Mouse (Mus musculus): ENCODE results near the gene Megf9. TPM values are rescaled to one million over a fixed set of nuclear protein-coding genes. Genes with fewer than 3 reads are reported as not detected.

The Megf9 gene
- total RNA-seq, 2 experiments from 2014 or later = 11.0 to 22.6 TPM

GRCm38 (mm10) chr4:70461416-70461815 is 73.4 kb downstream of the Megf9 start:
- no peak for ATAC-seq (replicated peaks; ENCODE audit: low FRiP score, poor library complexity, severe bottlenecking)

GRCm38 (mm10) chr4:70452161-70452560 is 82.6 kb downstream of the Megf9 start:
- 0 out of 2 replicates have a peak, but pooled peaks have one; percentile 30 for ATAC-seq (replicated peaks; ENCODE audit: low FRiP score, poor library complexity, severe bottlenecking)

- 0 out of 2 replicates have a peak, but pooled peaks have one; percentile 52 for ATAC-seq (replicated peaks; ENCODE audit: low FRiP score, poor library complexity, severe bottlenecking)
Measured at GRCm38 (mm10) chr4:70451750-70452149, 83.0 kb downstream of the Megf9 start.

GRCm38 (mm10) chr4:70449668-70450067 is 85.1 kb downstream of the Megf9 start:
- no peak for ATAC-seq (replicated peaks; ENCODE audit: low FRiP score, poor library complexity, severe bottlenecking)

GRCm38 (mm10) chr4:70446774-70447173 is 88.0 kb downstream of the Megf9 start:
- ATAC-seq (replicated peaks; ENCODE audit: low FRiP score, poor library complexity, severe bottlenecking) = no peak

GRCm38 (mm10) chr4:70420202-70420601 is 114.6 kb downstream of the Megf9 start:
- ATAC-seq (replicated peaks; ENCODE audit: low FRiP score, poor library complexity, severe bottlenecking) = no peak

DNA sequence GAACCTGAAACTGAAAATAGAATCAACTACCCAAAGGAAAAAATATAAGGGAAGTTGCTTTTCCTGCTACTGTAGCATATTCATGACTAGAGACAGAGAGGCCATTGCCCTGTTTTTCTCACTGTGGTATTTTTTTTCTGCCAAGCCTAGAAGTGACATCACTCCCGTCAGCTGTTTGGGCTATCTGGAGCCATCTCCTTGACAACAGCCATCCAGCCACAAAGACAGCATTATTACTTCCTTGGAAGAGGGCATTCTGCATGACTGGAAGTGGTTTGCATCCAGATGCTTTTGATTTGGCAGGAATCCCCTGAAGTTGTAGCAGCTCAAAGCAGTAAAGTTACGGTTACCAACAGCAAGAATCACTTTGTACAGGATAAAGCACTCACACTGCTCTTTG is 122.7 kb downstream of the Megf9 start:
- ATAC-seq (replicated peaks; ENCODE audit: low FRiP score, poor library complexity, severe bottlenecking) = no peak

DNA sequence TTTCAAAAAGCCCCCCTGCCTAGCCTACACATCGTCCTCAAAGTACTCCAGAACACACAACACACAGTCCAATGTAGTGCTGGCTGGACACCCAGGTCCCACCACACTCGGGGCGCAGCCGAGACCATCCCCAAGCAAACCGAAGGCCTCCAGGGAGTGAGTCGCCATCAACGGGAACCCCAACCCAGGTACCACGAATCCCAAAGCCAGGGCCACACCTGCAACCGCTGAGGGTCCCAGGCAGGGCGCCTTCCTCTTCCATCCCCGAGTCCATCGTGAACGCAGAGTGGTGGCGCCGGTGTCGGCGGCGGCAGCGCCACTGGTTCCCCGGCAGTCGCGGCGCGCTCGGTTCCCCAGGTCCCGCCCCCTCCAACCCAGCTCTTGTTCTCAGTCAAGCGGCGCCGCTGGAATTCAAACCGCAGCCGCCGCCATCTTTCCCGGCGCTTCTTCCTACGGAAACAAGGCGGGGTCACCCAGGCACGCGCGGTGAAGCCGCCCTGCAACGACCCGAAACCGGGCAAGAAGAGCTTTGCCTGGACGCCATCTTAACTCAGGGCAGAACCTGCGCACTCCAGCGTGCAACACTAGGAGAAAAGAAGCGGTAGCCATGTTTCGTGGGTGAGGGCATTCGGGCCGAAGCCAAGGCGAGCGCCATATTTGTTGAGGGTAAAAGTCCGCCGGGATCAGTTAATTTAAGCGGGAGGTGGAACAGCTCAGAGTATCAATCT is 124.6 kb downstream of the Megf9 start, which contains the start of gene Cdk5rap2:
Gene Cdk5rap2, minus strand, starts transcription at position 450 of the 728 bp plus-strand sequence.
- peak; percentile 97 for ATAC-seq (replicated peaks; ENCODE audit: low FRiP score, poor library complexity, severe bottlenecking)

DNA sequence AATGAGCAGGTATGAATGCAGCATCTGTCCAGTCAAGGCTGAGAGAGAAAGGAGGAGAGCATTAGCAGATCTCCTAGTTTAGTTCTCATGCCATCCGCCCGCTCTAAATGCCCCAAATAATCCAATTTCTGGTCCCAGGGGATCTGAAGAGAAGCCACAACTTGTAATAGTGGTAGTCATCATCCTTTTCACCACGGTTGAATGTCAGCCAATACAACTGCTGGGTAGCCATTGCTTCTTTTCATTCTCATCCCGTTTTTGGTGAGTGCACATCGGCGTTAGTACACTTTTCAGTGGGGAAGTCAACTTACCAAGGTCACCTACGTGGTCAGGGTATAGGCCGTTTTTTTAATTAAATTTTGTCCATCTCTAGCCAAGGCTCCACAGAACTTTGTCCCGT is 125.3 kb downstream of the Megf9 start:
- ATAC-seq (replicated peaks; ENCODE audit: low FRiP score, poor library complexity, severe bottlenecking) = no peak

GRCm38 (mm10) chr4:70402109-70402819 is 132.5 kb downstream of the Megf9 start:
- ATAC-seq (replicated peaks; ENCODE audit: low FRiP score, poor library complexity, severe bottlenecking) = no peak

DNA sequence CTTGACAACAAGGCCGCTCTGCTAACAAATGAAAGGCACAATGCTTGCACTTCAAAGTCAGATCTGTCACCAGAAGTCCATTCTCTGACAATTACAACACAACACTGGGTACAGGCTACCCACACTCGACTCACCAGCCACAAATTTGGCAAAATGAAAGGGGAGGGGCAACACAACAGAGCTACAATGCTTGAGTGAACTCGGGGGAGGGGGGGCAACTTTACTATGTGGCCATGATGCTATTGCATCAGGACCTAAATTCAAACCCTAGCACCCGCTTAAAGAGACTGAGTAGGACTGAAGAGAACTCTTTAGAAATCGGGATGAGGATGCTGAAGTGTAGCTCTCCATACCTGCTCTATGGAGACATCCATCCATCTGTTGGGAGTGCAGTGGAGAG is 135.3 kb downstream of the Megf9 start:
- no peak for ATAC-seq (replicated peaks; ENCODE audit: low FRiP score, poor library complexity, severe bottlenecking)

DNA sequence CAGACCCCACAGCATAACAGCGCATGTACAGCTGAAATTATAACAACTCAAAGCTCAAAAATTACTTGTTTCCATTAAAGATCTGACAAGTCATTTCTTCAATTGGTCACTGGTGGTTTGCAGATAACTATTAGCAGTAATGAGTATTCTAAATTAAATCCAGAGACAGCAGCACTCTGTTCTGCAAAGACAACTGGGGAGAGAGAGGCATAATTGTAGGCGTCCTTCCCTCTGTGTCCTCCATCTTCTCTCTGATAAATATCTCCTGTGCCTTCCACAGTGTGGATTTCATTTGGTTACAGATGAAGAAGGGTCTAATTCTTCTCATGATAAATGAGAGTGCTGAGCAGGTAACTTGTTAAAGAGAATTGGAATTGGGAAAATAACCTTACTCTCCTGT is 135.7 kb downstream of the Megf9 start:
- no peak for ATAC-seq (replicated peaks; ENCODE audit: low FRiP score, poor library complexity, severe bottlenecking)

- no peak for ATAC-seq (replicated peaks; ENCODE audit: low FRiP score, poor library complexity, severe bottlenecking)
Measured at GRCm38 (mm10) chr4:70398088-70398487, 136.7 kb downstream of the Megf9 start.

DNA sequence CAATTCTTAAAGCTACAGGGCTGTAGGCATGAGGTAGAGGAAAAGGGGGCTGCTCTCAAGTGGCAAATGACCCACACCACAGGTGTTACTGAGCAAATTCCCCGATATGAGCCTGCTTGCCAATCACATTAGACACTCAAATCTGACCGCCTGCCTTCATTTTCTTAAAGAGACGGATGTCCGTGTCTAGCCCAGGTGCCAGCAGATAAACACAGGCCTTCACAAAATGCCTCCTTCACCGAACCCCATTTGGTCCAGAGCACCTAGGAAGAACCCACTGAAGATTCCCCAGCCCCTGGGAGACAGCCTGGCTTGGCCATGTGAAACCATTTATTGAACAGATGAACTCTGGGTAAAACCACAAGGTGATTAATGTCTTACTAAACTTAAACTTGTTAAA is 138.1 kb downstream of the Megf9 start:
- no peak for ATAC-seq (replicated peaks; ENCODE audit: low FRiP score, poor library complexity, severe bottlenecking)

DNA sequence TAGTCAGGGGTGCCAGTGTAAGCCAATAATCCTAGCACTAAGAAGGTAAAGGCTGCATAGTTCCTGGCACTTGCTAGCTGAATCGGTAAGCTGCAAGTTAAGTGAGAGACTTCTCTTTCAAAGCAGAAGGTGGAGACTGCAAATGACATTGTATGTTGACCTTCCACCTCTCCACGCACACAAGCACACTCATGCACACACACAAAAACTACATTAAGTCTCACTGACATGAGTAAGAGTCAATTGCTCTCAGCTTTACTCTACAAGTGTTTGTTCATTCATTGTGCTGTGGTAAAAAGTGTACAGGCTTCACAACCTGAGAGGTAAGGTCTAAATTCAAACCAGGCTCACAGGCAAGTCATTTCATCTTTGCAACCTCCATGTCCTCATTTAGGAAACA is 140.1 kb downstream of the Megf9 start:
- no peak for ATAC-seq (replicated peaks; ENCODE audit: low FRiP score, poor library complexity, severe bottlenecking)

- no peak for ATAC-seq (replicated peaks; ENCODE audit: low FRiP score, poor library complexity, severe bottlenecking)
Measured at GRCm38 (mm10) chr4:70391760-70392372, 142.9 kb downstream of the Megf9 start.

- ATAC-seq (replicated peaks; ENCODE audit: low FRiP score, poor library complexity, severe bottlenecking) = no peak
Measured at GRCm38 (mm10) chr4:70391073-70391472, 143.7 kb downstream of the Megf9 start.

DNA sequence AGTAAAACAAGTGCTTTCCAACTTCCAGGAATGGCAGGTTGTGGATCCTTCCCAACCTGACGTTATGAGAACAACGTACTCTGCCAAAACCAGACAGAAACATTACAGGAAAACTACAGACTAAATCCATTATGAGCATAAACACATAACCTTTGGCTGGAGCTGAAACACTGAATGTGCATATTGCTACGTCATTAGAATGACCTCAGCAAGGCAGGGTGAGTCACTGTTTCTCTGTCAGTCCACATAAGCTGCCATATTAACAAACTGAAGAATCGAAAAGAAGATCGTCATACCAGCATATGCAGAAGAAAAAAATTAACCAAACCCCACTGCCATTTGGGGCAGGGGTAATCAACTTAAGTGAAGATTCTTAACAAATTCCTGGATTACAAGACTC is 148.6 kb downstream of the Megf9 start:
- no peak for ATAC-seq (replicated peaks; ENCODE audit: low FRiP score, poor library complexity, severe bottlenecking)

DNA sequence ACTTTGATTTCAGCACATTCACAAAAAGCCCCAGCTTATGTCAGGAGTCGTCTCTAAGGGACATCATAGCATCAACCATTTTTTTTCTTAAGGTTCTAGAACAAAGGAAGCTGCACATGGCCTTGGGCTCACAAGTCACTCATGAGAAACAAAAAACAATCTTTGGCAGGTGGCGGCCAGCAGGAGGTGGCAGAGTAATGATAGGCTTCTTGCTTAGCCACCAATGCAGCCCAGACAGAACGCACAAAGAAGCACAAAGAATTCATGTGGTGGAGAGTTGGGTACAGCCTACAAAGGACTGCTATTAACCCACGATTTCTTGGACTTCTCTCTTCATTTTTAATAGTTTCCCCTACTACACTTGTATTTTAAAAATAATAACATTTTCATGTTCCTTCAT is 157.4 kb downstream of the Megf9 start:
- no peak for ATAC-seq (replicated peaks; ENCODE audit: low FRiP score, poor library complexity, severe bottlenecking)

All from erythroid progenitor cell, adult 5-6 weeks (primary cell).